Mouse (Mus musculus) hindbrain, embryonic 10.5 days (tissue): ENCODE data around the gene Slc27a5. TPM values are rescaled to one million over a fixed set of nuclear protein-coding genes. Genes with fewer than 3 reads are reported as not detected.

Source experiments
- DNase-seq: peaks from one replicate; pipeline ENCODE4 v3.0.0-alpha.2; 2017; ENCODE audit warnings: low spot score
- H3K27ac ChIP-seq: fragments of 300-500 bp; sonication (generic); 2 replicates; pipeline ENCODE4 v1.5.1; 2016; ENCODE audit warnings: mild to moderate bottlenecking, moderate library complexity
- H3K27me3 ChIP-seq: fragments of 300-500 bp; sonication (generic); 2 replicates; pipeline ENCODE4 v1.6.1; 2016; ENCODE audit warnings: mild to moderate bottlenecking; ENCODE audit not compliant: poor library complexity, insufficient read depth, severe bottlenecking
- H3K36me3 ChIP-seq: fragments of 300-500 bp; sonication (generic); 2 replicates; pipeline ENCODE4 v1.6.1; 2016; ENCODE audit warnings: mild to moderate bottlenecking, moderate library complexity
- H3K4me1 ChIP-seq: fragments of 300-500 bp; sonication (generic); replicated peaks from 2 replicates; pipeline ENCODE4 v1.6.1; 2016; ENCODE audit warnings: mild to moderate bottlenecking
- H3K4me3 ChIP-seq: fragments of 300-500 bp; sonication (generic); 2 replicates; pipeline ENCODE4 v1.5.1; 2016; ENCODE audit warnings: mild to moderate bottlenecking, moderate library complexity
- H3K9me3 ChIP-seq: fragments of 300-500 bp; sonication (generic); 2 replicates; pipeline ENCODE4 v1.6.1; 2016; ENCODE audit warnings: mild to moderate bottlenecking, moderate library complexity
- WGBS: fragments of 180-500 bp; shearing (Covaris S2); methylation state at CpG from one replicate; pipeline ENCODE4 v1.1.7; 2016; 5-methylcytosine and 5-hydroxymethylcytosine counted together
- polyA plus RNA-seq: library from polyadenylated mRNA; unstranded; fragments of >200 nt; fragmentation: Nextera tagmentation; extraction: Ambion mirVana; gene quantifications from 2 replicates; pipeline ENCODE4 v1.2.1, GENCODE M21; 2016

Gene Slc27a5
- polyA plus RNA-seq: 0.11 and 0.26 TPM in 2 replicates

DNA sequence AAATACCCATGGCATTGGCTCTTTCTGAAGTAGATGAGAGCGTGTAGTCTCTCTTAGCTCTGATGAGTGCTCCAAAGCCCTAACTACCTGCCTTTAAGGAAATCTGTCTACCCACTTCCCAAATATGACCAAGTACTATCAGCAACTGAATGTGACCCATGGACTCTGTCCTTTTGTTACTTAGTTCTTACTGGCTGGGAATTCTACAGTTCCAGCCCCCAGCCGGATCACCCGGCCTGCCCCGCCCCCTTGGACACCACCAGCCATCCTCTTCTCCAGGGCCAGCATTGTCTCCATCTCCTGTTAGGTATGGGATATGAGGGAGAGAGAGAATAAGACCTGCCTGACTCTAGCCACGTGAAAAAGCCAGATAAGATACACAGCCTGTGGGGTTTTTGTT, at the start of gene Slc27a5:
TSS of gene Slc27a5 (minus strand) at position 140 of the 400 bp plus-strand sequence.
- H3K4me1 ChIP-seq: no peaks in the 10 kb centered on the region

DNA sequence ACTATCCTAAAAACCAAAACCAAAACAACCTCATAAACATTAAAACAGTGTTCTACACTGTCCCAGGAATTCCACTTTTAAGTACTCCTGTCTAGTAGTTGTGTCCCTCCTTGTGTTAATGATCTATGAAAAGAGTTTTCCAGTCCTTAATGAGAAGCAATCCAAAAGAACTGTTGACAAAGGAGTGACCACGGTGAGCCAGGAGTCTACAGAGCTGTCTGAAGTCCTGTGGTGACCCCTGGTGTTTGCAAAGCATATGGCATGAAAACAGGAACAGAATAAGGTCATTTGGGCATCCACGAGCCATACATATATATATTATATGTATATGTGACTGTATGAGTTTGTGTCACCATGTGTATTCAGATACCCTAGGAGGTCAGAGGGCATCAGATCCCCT, 48.1 kb upstream of the Slc27a5 start:
- 18% methylated on average over 2 of the region's 2 CpGs for WGBS

More for the DNA sequence above, at the start of gene Slc27a5:
- DNase-seq: no peak
- 83% methylated on average over 5 of the region's 5 CpGs for WGBS
- Histone ChIP-seq H3K27ac (no peak within 1 kb of the TSS), H3K9me3 (no peaks in the 10 kb centered on the region), H3K36me3 (no peaks in the 10 kb centered on the region), H3K4me3 (no peak within 1 kb of the TSS), H3K27me3 (no peaks in the 10 kb centered on the region)

DNA sequence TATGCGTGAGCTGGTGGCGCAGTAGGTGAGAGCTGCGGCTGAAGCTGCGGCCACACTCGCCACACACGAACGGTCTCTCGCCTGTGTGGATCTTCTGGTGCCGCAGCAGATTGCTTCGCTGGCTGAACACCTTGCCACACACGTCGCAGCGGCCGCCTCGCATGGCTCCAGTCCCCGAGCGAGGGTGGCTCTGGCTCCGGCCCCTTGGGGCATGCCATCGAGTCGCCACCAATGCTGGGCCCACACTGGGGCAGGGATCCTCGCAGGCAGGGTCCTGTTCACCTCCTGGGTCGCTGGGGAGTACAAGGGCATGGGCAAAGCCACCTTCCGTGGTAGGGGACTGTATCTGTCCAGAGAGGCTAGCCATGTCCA, 46.2 kb upstream of the Slc27a5 start:
- no peak for DNase-seq
- Histone ChIP-seq H3K4me3 (peak overlapping the region; percentile 62), H3K27ac (peak overlapping the region; percentile 66; the same call in 1 of the 2 replicates), H3K9me3 (peaks cover 13% of the 10 kb centered on the region), H3K4me1 (peaks cover 19% of the 10 kb centered on the region), H3K36me3 (no peaks in the 10 kb centered on the region), H3K27me3 (peaks cover 55% of the 10 kb centered on the region)
- 3% methylated on average over 23 of the region's 23 CpGs for WGBS

More for the DNA sequence above, 48.1 kb upstream of the Slc27a5 start:
- Histone ChIP-seq H3K4me3 (no peak overlapping the region), H3K27ac (no peak overlapping the region), H3K4me1 (peaks cover 18% of the 10 kb centered on the region), H3K9me3 (peaks cover 13% of the 10 kb centered on the region), H3K36me3 (no peaks in the 10 kb centered on the region), H3K27me3 (peaks cover 49% of the 10 kb centered on the region)
- peak; percentile 59 for DNase-seq

DNA sequence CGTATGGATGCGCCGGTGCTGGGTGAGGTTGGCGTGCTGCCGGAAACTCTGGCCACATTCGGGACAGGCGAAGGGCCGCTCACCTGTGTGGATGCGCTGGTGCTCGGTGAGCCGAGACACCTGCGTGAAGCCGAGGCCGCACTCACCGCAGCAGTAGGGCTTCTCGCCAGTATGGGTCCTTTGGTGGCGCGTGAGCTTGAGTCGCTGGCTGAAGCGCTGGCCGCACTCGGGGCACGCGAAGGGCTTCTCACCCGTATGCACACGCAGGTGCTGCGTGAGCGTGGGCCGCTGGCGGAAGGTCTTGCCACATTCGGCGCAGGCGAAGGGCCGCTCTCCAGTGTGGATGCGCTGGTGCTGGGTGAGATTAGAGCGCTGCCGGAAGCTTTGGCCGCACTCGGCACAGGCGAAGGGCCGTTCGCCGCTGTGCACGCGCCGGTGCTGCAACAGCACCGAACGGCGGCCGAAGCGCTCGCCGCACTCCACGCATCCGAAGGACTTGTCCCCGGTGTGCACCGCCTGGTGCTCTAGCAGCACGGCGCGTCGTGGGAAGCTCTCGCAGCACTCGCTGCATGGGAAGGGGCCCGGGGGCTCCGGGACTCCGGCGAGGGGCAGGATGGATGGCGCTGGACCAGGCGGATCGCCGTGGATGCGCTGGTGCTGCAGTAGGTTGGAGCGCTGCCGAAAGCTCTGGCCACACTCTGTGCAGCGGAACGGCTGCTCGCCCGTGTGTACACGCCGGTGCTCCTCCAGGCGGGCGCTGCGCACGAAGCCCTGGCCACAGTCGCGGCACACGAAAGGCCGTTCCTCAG, 45.7 kb upstream of the Slc27a5 start:
- H3K4me3 ChIP-seq: peak overlapping the region; percentile 62
- peaks cover 55% of the 10 kb centered on the region for H3K27me3 ChIP-seq
- peaks cover 13% of the 10 kb centered on the region for H3K9me3 ChIP-seq
- DNase-seq: peak; percentile 65
- peaks cover 25% of the 10 kb centered on the region for H3K4me1 ChIP-seq
- WGBS: 5% methylated on average over 88 of the region's 88 CpGs
- H3K36me3 ChIP-seq: no peaks in the 10 kb centered on the region
- H3K27ac ChIP-seq: peak overlapping the region; percentile 66; the same call in 1 of the 2 replicates

DNA sequence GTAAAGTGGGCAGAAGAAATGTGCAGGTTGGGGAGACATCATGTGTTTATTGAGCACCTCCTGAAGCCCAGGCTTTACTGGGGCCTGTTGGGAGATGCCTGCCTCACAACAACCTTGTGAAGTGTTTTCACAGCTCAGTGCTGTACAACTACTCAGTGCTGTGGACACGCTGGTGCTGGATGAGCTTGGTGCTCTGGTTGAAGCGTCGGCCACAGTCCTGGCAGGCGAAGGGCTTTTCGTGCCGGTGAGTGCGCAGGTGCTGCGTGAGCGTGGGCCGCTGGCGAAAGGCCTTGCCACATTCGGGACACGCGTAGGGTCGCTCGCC, 45.1 kb upstream of the Slc27a5 start:
- Histone ChIP-seq H3K4me1 (peaks cover 29% of the 10 kb centered on the region), H3K36me3 (no peaks in the 10 kb centered on the region), H3K9me3 (peaks cover 13% of the 10 kb centered on the region), H3K4me3 (peak overlapping the region; percentile 62), H3K27me3 (peaks cover 55% of the 10 kb centered on the region), H3K27ac (no peak overlapping the region)
- WGBS: 37% methylated on average over 16 of the region's 16 CpGs
- no peak for DNase-seq

DNA sequence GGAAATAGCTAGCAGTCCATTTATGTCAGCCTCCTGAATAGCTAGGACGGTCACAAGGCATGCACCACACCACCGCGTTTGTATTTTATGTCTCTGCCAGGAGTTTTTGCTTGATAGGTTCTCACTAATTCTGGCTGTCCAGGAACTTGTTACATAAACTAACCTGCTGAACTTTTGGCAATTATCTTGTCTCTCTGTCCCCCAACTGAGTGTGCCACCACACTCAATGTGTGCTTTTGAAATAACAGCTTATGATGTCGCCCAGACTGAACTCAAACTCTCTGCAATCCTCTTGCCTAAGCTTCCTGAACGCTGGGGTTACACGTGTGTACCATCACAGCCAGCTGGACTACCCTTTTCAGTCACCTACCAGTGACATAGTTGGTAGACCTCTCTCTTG, 44.5 kb upstream of the Slc27a5 start:
- Histone ChIP-seq H3K4me3 (0 out of 2 replicates have a peak overlapping the region, but pooled peaks have one; percentile 62), H3K4me1 (peaks cover 29% of the 10 kb centered on the region), H3K27ac (no peak overlapping the region), H3K36me3 (no peaks in the 10 kb centered on the region), H3K27me3 (peaks cover 55% of the 10 kb centered on the region), H3K9me3 (peaks cover 16% of the 10 kb centered on the region)
- DNase-seq: no peak
- WGBS: 75% methylated on average over 6 of the region's 6 CpGs

DNA sequence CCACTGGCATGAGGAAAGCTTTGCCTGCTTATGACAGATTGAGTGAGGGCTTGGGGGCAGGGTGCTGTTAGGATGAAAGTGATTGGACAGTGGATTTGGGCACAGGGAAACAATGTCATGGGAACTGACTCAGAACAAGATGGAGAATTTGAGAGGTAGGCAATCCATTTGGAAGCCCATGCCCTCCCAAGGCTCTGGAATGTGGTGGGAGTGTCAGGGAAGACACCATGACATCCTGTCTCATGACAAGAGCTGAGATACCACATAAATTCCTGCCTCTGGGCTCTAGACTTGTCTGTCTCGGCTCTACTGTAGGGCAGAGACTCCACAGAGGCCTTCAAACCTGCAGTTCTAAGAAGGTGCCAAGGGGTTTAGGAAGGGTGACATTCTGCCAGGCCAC, 43.3 kb upstream of the Slc27a5 start:
- 78% methylated on average over 1 of the region's 1 CpGs for WGBS
- peaks cover 55% of the 10 kb centered on the region for H3K27me3 ChIP-seq
- H3K4me3 ChIP-seq: no peak overlapping the region
- peaks cover 6% of the 10 kb centered on the region for H3K36me3 ChIP-seq
- H3K9me3 ChIP-seq: peaks cover 16% of the 10 kb centered on the region
- peaks cover 38% of the 10 kb centered on the region for H3K4me1 ChIP-seq
- H3K27ac ChIP-seq: no peak overlapping the region
- no peak for DNase-seq

DNA sequence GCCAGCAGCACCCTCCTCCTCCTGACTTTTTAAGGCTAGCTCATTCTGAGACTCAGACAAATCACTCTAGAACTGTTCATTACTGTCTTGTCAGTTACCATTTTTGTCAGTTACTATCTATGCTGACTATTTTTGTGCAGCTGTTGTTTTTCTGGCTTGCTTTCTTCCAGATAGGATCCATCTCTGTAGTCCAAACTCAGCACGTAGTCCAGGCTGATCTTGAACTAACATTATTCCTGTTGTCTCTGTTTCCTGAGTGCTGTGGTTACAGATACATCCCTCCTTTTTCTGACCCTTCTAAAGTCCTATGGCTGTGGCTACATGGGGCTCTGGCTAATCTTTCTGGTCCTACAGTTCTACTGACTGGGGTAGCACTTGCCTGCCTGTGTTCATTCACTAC, 41.2 kb upstream of the Slc27a5 start:
- peak overlapping the region; percentile 79 for H3K4me3 ChIP-seq
- no peak for DNase-seq
- peaks cover 12% of the 10 kb centered on the region for H3K9me3 ChIP-seq
- 91% methylated on average over 1 of the region's 1 CpGs for WGBS
- H3K4me1 ChIP-seq: peaks cover 50% of the 10 kb centered on the region
- H3K27me3 ChIP-seq: peaks cover 37% of the 10 kb centered on the region
- H3K27ac ChIP-seq: peak overlapping the region; percentile 100
- H3K36me3 ChIP-seq: peaks cover 22% of the 10 kb centered on the region

DNA sequence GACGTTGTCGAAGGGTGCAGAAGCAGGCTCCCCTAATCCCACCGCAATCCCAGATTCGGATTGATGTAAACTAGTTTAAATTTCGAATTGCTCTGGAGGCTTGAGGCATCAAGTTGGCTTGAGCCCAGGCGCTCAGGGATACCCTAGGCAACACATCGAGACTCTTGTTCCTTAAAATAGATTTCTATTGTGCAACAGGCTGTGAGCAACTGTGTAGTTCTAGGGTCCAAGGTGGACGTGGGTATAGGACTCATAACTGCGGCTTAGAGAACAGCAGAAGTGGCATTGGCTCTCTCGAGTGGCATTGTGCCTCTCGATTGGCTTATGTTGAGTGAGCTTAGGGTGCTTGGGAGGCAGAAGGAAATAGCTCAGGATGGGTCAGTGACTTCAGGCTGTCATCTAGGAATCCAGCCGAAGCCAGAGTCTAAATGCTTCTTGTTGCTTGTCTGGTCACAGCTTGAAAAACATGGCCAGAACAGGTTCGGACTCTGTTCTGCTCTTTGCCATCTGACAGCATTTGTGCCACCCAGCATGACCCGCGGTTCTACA, 40.7 kb upstream of the Slc27a5 start:
- H3K4me3 ChIP-seq: peak overlapping the region; percentile 79
- peaks cover 22% of the 10 kb centered on the region for H3K36me3 ChIP-seq
- 25% methylated on average over 15 of the region's 15 CpGs for WGBS
- peaks cover 50% of the 10 kb centered on the region for H3K4me1 ChIP-seq
- DNase-seq: no peak
- H3K27ac ChIP-seq: peak overlapping the region; percentile 100
- peaks cover 32% of the 10 kb centered on the region for H3K27me3 ChIP-seq
- H3K9me3 ChIP-seq: peaks cover 12% of the 10 kb centered on the region

DNA sequence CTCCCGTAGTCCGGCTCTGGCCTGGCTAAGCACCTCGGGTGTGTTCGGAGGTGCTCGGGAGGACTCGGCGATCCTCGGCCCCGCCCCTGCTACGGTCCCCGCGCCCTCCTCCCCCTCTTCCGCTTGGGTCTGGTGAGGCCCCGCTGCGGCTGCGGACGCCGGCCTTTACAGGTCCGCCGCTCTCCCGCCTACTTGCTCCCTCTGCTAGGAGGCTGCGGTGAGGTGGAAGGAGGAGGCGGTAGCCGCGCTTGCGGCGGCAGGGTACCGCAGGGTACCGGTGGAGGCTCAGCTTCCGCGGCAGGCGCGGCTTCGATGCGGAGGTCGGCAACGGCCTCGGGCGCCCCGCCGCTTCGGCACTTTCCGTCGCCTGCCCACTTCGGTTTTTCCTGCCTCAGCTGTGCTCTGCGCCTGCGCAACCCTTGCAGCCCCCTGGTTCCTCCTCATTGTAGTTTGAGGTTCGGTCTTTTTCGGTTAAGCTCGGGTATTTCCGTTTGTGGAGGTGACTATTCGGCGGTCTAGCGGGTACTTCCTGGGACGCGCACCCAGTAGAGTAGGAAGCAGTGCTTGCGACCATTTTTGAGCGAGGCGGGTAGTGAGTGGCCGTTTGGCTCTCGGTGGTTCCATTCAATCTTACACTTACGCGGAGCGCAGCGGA, 40.0 kb upstream of the Slc27a5 start, which contains the start of gene Ube2m:
TSS of gene Ube2m (minus strand) at position 375 of the 655 bp plus-strand sequence.
- under 1% methylated on average over 65 of the region's 65 CpGs for WGBS
- Histone ChIP-seq H3K9me3 (peaks cover 6% of the 10 kb centered on the region), H3K4me3 (peak within 1 kb of the TSS; percentile 79), H3K27me3 (peaks cover 26% of the 10 kb centered on the region), H3K36me3 (peaks cover 27% of the 10 kb centered on the region), H3K27ac (peak within 1 kb of the TSS; percentile 100), H3K4me1 (peaks cover 50% of the 10 kb centered on the region)
- DNase-seq: peak; percentile 99

DNA sequence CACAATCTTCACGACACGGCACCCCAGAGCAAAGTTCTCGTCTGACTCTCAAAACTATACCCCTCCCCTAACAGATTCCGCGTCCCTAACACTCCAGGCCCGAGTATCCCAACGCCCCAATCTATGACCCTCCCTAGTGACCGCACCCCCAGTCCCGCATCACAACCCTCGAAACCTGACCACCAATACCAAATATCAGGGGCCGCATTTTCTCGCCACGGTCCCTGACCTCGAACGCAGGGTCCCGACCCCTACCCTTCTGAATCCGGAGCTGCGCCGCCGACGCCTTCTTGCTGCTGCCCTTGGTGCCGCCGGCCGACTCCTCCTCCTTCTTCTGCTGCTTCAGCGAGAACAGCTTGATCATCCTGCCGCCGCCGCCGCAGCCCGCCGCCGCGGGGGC, 39.4 kb upstream of the Slc27a5 start:
- Histone ChIP-seq H3K9me3 (peaks cover 3% of the 10 kb centered on the region; the same call in 1 of the 2 replicates), H3K36me3 (peaks cover 34% of the 10 kb centered on the region), H3K4me3 (peak overlapping the region; percentile 79), H3K27me3 (peaks cover 19% of the 10 kb centered on the region), H3K4me1 (peaks cover 57% of the 10 kb centered on the region), H3K27ac (peak overlapping the region; percentile 100)
- WGBS: under 1% methylated on average over 32 of the region's 33 CpGs
- DNase-seq: no peak

DNA sequence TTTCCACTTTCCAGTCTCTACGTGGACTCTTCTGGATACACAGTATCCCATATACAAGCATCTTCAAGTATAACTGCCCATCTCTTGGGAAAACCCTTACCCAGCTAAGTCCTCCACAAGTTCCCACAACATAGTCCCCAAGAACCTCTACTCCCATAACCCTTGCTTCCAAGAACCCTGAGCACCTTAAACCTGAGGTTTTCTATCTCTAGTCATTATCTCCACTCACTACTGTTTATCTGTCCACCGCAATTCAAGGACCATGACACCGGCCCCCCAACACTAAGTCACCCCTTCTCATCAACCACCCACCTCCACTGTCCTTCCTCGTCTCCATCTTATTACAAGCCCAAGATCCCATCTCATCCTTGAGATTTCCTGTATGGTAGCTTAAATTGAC, 38.8 kb upstream of the Slc27a5 start:
- Histone ChIP-seq H3K4me3 (peak overlapping the region; percentile 79), H3K27ac (peak overlapping the region; percentile 100), H3K4me1 (peaks cover 61% of the 10 kb centered on the region), H3K27me3 (peaks cover 14% of the 10 kb centered on the region), H3K36me3 (peaks cover 39% of the 10 kb centered on the region), H3K9me3 (peaks cover 3% of the 10 kb centered on the region; the same call in 1 of the 2 replicates)
- DNase-seq: no peak
- 47% methylated on average over 4 of the region's 4 CpGs for WGBS
